Mouse (Mus musculus): Measurements from ENCODE around the gene Frmpd1.

Frmpd1 gene

DNA sequence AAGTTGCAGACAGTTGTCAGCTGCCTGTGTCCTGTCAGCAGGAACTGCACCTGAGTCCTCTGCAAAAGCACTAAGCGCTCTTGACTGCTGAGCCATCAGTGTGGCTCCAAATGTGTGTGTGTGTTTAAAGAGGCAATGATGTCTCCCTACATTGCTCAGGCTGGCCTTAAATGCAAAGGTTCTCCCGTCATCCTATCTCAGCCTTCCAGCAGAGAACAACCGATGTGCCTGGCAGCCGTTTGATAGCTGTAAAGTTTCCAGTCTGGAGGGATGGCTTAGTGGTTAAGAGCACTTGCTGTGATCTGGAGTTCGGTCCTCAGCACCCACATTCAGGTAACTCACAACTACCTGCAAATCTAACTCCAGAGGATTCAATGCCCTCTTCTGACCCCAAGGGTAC is 56.7 kb downstream of the Frmpd1 start:
- DNase-seq (ENCODE audit: low read depth) = no peak

DNA sequence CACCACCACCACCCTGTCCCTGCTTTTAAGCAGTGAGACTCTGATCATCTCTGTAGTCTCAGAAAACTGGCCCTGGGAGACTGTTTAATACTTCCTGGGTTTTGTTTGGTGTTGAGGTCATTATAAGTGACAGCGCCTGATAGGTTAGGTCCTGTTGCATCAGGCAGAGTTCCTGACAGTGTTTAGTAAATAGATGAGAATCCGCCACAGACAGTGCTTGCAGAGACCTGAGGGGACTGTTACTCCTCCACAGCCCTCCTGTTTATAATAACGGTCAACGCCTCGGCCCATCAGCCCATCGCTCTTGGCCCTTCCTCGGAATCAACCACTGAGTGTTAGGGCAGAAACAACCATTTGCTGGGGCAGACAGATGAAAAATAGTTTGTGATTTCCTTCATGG is 57.5 kb downstream of the Frmpd1 start:
- DNase-seq (ENCODE audit: low read depth) = no peak

GRCm38 (mm10) chr4:45243211-45243902 is 58.7 kb downstream of the Frmpd1 start:
- DNase-seq (ENCODE audit: low read depth) = no peak

GRCm38 (mm10) chr4:45251265-45251664 is 66.6 kb downstream of the Frmpd1 start:
- no peak for DNase-seq (ENCODE audit: low read depth)

DNA sequence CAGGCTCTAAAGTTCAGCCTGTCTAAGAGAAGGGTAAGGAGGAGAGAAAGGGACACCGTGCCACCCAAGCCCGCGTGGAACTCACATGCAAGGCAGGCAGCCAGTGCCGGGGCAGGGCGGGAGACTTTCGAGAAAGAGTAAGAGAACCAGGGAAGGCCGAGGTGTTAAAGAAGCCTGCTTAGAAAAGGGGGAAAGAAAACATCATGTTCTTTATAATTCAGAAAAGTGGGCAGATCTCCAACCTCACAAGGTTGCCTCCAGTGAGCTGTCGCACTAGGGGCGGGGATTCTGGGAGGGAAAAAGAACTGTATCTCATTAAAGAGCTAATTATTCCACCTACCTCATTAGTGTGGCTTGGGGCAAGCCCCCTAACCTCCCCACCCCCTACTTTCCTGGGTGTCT is 68.2 kb downstream of the Frmpd1 start:
- no peak for DNase-seq (ENCODE audit: low read depth)

- peak; percentile 5 for DNase-seq (ENCODE audit: low read depth)
Measured at GRCm38 (mm10) chr4:45253839-45254601, 69.3 kb downstream of the Frmpd1 start.

GRCm38 (mm10) chr4:45259232-45259832 is 74.7 kb downstream of the Frmpd1 start:
- DNase-seq (ENCODE audit: low read depth) = no peak

GRCm38 (mm10) chr4:45261551-45261950 is 76.9 kb downstream of the Frmpd1 start:
- no peak for DNase-seq (ENCODE audit: low read depth)

- DNase-seq (ENCODE audit: low read depth) = no peak
Measured at GRCm38 (mm10) chr4:45267883-45268282, 83.2 kb downstream of the Frmpd1 start.

DNA sequence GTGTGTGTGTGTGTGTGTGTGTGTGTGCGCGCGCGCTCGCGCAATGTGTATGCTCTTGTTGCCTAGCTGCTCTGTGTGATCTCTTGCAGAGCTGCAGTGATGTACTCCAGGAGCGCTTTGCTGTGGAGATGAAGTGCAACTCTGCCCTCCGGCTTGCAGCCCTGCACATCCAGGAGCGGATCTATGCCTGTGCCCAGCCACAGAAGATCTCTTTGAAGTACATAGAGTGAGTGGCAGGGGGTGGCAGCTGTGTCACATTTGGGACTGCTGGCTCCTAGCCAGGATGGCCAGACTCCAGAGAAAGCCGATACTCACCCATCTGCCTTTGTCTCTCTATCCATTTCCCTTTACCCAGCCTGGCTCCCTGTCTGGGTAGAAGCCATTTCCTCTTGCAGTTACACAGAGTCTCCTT is 86.4 kb downstream of the Frmpd1 start:
- no peak for DNase-seq (ENCODE audit: low read depth)

DNA sequence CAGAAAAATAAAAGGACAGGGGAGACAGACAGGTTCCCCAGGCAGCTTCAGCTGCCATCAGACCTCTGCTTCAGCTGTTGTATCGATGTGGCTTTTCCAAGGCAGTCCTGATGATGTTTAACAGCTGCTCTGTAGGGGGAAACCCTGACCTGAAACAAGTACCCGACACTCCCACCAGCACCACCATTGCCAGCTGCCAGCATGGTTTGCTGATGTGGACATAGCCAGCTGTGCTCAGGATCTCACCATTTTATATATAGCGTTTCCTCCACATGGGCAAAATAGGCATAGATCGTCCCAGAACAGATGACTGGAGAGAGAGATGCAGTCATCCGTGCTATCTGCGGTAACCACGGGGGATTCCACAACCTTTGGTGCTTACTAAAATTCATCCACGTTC is 91.1 kb downstream of the Frmpd1 start:
- no peak for DNase-seq (ENCODE audit: low read depth)

GRCm38 (mm10) chr4:45279292-45279691 is 94.6 kb downstream of the Frmpd1 start:
- peak; percentile 11 for DNase-seq (ENCODE audit: low read depth)

GRCm38 (mm10) chr4:45279981-45280548 is 95.4 kb downstream of the Frmpd1 start:
- peak; percentile 80 for DNase-seq (ENCODE audit: low read depth)

DNA sequence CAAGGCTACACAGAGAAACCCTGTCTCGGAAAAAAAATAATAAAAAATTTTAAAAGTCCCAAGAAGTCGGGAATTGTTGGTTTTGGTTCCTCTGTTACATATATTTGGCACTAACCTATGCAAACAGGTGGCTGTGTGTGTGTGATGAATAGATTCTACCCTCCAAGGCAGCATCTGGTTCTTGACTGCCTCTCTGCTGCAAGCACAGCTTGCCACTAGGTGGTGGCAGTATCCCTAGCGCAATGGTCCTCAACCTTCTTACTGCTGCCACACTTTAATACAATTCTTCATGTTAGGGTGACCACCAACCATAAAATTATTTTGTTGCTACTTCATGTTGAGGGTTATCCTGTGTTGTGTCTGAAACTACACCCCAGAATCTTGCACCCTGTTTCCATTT is 101.6 kb downstream of the Frmpd1 start:
- DNase-seq (ENCODE audit: low read depth) = peak; percentile 54

- no peak for DNase-seq (ENCODE audit: low read depth)
Measured at GRCm38 (mm10) chr4:45287906-45288305, 103.2 kb downstream of the Frmpd1 start.

- peak; percentile 77 for DNase-seq (ENCODE audit: low read depth)
Measured at GRCm38 (mm10) chr4:45296662-45297564, 112.2 kb downstream of the Frmpd1 start, which contains the start of gene Trmt10b. Gene Trmt10b (plus strand): TSS chr4:45297127.

DNA sequence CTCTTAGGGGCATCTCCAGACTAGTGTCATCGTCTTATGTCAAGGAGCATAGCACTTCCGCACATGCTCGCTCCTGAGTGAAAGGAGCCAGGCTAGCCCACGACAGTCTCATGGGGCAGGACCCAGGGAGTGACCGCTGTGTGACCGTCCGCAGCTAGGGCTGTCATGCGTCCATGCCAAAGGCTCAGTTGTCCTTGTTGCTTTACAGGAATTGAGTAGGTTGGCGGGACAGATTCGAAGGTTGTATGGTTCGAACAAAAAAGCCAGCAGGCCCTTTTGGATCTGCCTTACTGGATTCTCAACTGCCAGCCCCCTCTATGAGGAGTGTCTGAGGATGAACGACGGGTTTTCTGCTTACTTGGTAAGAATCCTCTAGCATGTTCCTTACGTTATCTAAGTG is 120.9 kb downstream of the Frmpd1 start:
- no peak for DNase-seq (ENCODE audit: low read depth)

DNA sequence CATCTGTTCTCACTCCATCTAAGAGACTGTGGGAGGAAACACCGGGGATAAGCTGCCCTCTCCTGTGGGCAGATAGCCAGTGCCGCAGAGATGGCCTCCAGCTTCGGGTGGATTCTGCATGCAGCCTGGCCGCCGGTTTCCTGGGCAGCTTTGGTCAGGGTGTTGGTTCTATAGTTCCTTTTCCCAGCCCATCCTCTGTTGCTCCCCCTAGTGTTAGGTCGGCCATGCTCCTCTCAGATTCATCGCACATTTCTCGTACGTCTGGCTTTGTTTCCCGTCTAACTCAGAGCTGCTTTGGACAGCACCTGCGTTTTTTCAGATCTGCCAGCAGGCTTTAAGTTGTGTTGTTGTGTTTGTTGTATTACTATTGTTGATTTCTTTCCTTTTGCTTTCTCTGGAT is 123.4 kb downstream of the Frmpd1 start:
- DNase-seq (ENCODE audit: low read depth) = peak; percentile 39

- DNase-seq (ENCODE audit: low read depth) = no peak
Measured at GRCm38 (mm10) chr4:45308606-45309005, 123.9 kb downstream of the Frmpd1 start.

GRCm38 (mm10) chr4:45311056-45311455 is 126.4 kb downstream of the Frmpd1 start:
- DNase-seq (ENCODE audit: low read depth) = no peak

GRCm38 (mm10) chr4:45320159-45320816 is 135.6 kb downstream of the Frmpd1 start:
- DNase-seq (ENCODE audit: low read depth) = peak; percentile 80

Data from NIH3T3 (cell line).